Mouse (Mus musculus): ENCODE measurements at regions not wholly inside any gene's neighbourhood (a gene's known extent, or its start where the extent isn't known, plus 50 kb on each side); places are given as distances from the start of the nearest gene placed in this dataset.

DNA sequence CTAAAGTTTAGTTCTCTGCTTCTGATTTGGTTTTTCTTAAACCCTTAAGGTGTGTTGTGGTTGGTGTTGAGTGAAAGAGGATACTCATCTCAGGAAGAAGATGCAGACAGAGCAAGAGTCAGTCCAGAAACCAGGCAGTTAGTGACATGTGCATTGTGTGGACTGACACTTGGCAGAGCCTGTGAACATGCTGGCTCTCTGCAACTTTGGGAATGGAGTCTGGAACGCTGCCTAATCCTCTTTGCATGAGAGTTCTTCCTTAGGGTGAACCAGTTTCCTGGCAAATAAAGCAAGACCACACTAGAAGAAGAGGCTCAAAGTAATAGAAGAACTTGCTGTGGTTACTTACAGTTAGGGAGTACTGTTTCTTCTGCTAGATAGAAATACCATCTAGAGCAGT, 441.7 kb downstream of the Ipmk start:
- TF ChIP-seq CTCF (IDR thresholded peaks at IDR 0.05; ENCODE audit: low read depth) = no peak
- no peak for TF ChIP-seq EP300 (IDR thresholded peaks at IDR 0.05; ENCODE audit: low read depth)
